Mouse (Mus musculus) cerebellum, adult 18-20 months (tissue): ENCODE measurements at regions not wholly inside any gene's neighbourhood (a gene's known extent, or its start where the extent isn't known, plus 50 kb on each side); places are given as distances from the start of the nearest gene placed in this dataset.

Source experiments
- DNase-seq, 2 experiments: peaks; one replicate each; pipeline ENCODE4 v3.0.0; 2021

DNA sequence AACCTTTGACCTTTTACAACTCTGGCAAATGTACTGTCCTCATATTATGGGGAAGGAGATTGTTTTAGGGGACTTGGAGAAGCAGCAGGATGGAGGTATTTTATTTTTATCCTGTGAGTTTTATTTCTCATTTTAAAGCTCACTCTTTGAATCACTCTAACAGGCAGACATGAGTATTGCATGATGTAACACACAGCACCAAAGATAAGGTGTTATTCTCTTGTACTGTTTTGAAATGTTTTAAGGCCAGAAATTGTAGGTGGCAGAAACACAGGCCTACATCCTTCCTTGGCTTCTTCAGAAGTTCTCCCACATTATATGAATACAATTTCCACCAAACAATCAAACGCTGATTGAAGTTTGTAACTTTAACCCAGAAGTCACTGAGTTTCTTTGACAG lies 377.9 kb upstream of the Nr2f1 start:
- no peak for DNase-seq

DNA sequence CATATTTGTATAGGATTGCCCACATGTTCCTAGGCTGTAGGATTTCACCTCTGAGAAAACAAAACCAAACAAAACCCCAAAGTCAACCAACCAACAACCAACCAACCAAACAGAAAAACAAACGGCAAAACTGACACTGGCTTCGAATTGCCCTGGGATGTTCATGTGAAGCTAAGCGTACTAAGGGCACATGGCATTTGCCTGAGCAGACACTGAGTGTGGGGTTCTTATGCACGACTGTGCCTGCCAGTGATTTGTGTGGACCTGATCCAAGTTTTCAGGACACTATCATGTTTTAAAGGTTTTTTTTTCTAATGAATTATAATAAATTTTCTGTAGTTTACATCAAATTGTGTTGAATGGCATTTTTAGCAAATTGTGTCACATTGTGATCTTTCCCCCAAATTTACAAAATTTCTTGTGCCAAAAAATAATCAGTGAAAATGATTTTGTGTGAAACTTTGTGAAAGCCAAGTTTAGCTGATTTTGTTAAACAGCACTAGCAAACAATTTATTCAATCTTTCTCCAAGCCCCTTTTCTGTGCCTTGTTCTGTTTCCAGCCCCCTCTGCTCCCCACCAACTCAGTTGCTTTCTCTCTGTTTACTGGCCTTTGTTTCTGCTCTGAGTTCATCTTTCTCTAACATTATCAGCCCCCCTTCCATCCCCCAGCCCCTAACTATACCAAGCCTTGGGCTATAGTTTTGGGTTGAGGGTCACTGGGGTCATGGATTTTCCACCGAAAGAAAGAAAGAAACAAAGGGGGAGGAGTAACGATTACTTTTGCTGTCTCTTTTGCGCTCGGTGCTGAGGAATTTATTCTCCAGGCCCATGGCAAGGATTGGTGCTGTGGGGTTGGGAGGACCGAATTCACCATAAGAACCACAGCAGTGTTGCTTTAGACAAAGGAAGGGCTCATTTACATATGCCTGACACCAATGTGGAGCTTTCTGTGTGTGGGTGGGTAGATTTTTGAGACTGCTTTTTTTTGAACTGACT lies 377.0 kb upstream of the Nr2f1 start:
- no peak for DNase-seq

DNA sequence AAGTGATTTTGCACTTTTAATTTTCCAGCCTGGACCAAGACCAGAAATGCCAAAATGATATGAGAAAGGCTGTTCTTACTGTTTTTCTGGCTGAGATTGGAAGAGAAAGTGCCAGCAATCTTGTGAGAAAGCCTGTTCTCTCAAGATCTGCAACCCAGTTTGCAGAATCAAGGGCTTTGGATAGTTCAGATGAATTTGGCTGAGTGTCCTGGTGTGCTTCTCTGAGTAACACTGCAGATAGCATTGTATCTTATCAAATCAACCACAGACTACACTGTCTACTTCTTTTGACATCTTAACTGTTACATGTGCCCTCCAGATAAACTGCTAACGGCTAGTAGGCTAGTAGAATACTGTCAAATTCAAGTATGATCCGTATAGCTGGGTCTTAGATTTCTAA lies 371.5 kb upstream of the Nr2f1 start:
- no peak for DNase-seq

DNA sequence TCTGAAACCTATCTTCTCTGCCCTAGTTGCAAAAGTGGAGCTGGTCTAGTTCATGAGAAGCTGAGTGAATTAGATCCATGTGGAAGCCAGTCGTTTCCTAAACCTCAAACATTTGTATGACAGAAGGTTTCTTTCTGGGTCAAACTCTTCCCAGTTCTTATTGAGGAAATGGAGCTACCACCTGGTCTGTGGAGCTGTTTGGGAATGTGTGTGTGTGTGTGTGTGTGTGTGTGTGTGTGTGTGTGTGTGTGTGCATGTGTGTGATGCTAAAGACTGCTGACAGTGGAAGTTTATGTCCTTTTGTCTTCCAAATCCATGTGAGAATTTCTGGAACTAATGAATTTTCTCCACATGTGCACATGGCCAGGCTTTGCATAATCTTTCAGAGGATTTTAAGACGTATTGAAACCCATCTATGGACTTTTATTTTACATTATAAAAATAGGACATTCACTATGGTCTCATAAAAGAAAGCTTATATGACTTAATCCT lies 324.9 kb upstream of the Nr2f1 start:
- no peak for DNase-seq

DNA sequence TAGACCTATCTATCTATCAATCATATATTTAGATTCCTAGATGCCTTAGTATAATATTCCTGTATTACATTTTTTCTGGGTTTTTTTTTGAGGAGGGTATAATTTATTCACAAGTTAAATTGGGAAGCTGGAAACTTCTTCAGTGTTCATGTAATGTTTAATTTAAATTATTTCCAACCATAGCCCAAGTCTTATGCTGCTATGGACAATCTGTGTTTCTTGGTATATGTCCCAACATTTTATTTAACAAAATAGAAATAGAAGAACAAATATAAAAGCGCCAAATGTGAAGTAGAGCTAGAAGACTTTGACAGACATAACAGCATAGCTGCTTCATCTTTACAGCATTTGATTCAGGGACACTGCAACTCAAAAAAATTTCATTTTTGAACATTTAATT lies 321.2 kb upstream of the Nr2f1 start:
- DNase-seq, result no peak

DNA sequence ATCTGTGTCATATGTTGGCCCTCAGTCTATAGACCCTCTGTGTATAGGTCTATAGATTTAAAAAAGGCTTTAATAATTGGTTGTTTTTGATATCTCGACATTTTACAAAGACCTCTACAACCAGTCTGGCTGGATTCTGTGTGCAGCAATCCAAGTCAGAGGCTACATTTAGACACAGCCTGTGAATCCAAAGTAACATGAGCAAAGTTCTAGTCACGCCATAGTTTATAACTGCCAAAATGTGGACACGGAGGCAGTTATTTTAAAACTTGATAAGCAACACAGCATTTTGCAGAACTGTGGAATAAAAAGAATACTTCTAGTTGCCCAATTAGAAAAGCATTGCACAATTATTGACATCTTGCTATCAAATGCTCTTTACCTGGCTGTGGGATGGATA lies 320.6 kb upstream of the Nr2f1 start:
- DNase-seq, result no peak

DNA sequence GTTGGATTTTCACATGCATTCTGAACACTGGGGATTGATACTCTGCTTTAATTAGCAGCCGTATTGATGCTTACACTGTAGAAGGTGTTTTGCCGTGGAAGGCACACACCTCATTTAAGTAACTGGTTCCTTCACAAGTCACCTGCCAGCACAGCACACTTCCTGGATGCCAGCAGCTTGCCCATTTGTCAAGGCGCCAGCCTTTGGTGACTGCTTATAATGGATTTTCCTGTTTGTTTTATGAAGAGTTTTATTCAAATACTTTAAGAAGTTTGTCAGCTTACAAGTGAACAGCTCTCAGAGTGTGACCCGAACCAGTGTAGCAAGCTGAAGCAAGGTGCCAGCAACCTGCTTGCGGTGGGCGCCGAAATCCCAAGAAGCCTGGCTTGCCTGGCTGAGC lies 301.0 kb upstream of the Nr2f1 start:
- DNase-seq, result no peak

DNA sequence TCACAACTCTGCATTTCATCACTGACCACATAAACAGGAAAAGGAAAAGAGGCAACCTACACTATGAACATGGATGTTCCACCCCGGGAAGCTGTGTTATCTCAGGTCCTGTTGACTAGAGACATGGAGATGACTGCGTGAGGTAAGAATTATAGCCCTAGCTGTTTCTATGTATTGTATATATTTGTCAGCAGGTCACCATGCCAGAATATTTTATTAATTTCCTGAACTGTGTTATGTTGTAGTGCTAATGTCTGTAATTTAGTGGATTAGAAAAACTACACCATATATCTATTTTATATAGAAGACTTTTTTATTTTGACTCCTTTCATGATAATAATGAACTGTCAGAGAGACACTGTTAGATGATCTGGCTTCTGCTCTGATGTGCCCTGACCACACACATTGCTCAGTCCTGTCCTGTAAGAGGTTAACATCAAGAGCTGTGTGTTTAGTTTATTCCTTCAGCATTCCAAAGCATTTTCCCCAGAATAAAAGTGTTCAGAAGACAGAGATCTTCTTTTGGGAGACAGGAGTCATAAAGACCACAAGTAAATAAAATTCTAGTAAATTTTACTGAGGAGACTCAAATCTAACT lies 284.3 kb upstream of the Nr2f1 start:
- no peak for DNase-seq

DNA sequence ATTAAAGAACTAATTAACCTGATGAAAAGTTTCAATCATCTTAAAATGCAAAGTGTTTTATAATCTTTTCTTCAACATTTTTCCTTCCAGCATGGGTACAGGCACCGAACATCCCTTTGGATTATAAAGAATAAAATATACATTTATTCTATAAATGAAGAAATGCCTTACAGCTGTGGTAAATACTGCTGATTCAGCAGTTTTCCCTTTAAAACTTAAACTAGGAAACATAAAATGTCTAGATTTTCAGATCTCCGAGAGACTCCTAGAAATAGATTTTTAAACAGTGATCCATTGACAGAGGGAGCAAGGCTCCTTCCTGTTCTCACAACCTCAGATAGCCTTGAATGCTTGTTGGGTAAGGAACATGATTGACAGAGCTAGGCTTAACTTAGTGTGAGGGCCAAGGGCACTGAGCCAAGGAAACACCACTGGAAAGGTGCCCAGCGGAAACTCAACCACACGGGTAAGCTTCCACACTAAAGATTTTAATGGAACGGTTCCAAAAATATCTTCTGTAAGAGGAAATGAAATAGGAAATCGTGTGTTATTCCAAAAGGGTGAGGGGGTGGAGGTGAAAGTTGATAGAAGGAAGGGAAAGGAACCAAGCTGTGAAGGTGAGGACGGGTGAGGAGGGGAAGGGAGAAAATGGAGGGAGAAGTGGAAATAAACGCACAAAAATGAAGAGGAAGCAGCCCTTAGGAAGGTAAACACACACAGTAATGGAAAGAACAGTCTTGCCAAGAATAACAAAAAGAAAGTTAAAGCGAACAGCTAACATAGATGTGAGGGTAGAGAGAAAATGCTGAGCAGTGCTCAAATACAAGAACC lies 283.6 kb upstream of the Nr2f1 start:
- DNase-seq, result peak in 1 of 2 experiments; percentile 5

DNA sequence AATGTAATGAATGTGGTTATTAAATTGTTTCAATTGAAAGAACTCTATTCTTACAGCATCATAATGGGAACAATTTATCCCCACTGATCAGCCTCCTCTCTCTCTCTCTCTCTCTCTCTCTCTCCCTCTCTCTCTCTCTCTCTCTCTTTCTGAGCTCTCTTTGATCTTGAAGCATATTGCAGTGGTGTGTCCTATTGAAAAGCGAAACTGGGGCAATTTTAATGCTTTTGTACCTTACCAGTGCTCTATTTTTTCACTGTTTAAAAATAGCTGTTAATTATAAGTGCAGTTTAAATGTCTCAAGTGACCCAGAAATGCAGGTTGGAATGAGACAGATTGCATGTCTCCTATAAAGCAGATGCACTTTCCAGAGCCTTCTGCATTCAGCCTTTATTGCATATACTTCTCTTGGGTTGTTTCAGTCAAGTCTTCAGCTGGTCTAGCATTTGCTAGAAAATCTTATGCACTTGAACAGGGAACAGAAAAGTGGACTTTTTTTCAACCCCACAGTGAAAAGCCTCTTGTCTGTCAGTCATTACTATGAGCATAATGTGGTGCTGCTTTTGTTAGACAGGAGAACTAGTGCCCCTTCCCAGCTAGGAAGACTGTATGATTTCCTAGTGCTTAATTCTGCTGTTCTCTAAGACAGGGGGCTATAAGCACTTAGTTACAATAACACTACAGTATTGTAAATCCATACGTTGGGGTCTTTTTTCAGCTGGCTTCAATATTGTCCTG lies 251.9 kb upstream of the Nr2f1 start:
- DNase-seq, result no peak

DNA sequence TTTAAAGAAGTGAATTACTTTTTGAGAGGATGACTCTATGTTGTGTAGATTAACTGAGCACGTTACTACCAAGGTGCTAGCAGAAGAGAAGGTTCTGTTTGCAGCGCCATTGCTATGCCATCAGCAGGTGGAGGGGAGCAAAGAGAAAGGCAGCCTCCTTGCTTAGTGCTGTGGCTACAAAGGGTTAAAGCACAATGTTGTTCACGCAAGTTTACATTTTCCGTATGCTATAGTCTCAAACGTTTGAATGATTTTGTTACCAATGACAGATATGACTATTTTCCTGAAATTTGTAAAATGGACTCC lies 247.1 kb upstream of the Nr2f1 start:
- DNase-seq, result no peak

DNA sequence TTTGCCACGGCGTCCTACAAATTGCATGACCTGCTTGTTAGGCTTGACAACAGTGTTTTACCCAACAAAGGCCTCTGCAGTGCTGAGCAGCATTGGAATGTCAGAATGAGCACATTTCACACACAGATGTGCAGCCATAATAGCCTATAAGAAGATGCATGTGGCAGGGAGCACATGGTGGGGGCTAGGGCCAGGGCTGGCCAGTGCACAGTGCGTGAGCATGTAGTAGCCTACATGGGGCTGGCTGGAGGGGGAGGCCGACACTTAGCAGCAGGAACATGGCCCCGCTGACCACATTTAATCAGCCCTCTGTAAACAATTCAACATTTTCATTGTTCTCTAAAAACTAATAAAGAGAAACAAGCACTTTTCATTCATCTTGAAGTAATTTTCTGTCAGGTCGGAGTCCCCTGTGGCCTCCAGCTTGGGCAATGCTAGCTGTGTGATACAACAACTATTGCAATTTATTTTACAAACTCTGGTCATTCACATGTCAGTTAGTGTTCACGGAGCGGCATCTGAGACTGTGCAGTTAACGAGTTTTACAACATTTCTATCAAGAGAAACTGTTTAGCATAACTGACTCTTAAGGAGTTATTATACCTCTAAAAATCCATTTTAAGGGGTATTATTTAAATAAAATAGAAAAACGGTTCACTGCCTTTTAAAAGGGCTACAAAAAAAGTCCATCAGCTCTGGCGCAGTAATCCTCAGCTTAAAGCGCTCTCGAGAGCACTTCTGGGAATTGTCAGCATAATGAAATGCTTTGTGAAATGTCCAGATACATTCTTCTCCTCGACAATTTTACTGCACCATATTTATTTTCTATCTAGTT lies 246.6 kb upstream of the Nr2f1 start:
- DNase-seq, result no peak

DNA sequence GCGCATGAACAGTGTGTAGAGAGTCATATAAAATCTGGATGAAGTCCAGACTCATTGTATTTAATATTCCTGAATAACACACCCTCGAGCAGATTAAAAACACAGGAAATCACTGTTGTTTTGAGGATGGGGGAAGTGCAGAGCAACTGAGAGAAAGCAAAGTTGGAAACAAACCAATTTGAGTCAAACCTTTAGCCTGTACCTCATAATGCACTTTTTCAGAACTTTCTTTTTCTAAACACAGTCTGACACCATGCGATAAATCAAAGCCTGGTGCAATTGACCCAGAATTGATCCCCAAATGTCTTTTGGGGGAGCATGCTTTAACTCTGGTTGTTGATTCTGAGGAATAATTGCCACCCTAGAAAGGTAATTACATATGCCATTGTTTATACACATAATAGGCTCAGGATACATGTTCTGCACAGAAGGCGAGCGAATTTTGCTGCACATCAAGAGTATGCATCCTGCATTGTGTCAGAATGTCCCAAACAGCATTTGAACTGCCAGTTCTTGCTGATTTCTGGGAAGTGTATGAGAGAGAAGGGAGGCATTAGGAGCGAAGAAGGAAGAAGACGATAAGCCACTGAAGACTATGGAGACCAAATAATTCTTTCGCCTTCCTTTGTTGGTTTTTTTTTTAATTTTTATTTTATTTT lies 245.3 kb upstream of the Nr2f1 start:
- no peak for DNase-seq

DNA sequence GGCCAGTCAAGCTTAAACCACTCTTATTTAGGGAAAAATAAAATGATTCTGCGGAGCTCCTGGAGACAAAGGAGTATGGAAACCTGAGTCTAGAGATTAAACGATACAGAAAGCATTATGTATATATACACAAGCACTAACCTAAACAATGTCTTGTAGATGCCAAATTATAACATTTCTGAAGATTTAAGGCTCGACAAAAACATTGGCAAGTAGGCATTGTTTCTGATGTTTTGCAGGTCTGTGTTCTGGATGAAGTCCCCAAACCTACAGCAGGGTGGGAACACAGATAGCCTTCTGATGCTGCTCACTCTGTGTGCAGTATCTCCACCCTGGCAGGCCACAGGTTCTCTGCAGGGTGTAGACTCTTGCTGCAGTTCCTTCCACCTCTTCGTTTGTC lies 228.9 kb upstream of the Nr2f1 start:
- no peak for DNase-seq

DNA sequence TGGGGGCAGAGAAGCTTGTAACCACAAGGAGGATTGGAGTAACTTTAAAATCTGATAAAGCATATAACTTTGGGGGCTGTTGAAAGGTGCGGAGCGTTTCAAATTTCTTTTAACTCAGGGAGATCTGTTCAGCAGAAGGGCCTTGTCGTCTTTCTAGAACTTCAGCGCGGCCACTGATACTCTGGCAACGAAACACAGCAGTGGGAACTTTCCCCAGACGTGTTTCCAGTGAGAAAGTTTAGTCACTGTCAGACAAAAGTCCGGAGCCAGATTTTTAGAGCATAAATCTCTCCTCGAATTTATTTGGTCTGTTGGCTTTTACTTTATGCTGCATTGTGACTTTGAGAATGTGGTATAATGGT lies 228.5 kb upstream of the Nr2f1 start:
- no peak for DNase-seq

DNA sequence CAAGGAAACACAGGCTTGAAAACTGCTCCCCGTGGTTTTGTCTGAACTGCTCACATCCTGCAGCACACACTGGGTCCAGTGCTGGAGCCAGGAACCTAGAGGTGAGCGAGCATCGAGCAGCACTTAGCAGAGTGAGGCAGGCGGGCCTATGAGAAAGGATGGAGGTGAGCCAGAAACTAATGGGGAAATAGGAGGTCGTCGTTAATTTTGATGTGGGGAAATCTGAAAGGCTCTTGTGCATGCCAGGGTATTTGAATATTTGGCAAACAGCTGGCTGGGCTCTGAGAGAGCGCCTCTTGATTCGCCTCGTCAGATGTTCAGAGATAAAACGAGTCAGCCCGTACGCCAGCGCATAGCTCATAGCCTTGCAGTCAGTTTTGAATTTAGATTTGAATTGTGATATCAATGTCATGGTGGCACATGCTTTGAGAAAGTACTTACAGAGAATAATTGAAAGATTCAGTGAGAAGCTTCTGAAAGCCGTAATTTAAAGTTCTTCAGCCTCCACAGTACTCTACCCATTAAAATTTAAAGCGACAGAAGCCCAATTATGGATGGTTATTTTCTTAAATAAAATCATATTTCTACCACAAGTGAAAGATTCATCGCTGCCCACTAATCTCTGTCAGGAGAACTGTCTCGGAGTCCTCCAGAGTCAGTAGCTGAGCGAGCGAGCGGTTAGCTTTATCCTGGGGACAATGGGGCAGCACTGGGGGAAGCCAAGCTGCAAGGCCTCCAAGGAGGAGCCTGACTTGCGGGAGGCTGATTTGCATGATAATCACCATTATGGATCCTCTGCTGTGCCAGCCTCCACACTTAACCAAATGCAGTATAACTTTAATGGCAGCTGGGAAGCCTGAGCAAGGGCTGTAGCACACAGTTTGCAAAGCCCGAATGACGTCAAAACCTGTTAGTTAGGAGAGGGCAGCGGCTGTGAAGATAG lies 227.9 kb upstream of the Nr2f1 start:
- peak; percentile 17 to 26 for DNase-seq

DNA sequence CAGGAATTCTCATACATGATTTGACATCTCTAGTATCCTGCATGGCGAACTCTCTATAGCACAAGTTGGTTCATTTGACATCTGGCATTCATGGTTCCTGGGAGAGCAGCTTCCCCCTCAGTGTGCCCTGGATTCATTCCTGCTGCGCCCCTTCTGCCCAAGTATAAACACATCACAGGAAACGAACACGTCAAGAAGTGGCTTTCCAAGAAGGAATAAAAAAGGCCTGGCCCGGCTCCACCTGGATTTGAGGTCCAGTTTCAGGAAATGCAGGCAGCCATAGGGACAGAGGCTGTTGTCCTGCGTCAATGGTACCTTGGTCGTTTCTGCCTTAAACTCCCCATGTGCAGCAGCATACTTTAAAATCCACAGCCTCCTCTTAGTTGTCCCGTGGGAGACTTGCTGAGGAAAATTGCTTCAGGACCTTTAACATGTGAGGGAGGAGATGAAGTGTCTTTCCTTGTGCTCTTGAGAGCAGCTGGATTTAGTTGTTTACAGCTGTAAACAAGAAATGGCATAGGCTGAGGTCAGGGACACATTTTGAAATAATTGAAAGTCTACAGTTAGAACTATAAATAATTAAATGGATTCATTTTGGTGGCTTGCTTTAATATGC lies 226.9 kb upstream of the Nr2f1 start:
- no peak for DNase-seq

DNA sequence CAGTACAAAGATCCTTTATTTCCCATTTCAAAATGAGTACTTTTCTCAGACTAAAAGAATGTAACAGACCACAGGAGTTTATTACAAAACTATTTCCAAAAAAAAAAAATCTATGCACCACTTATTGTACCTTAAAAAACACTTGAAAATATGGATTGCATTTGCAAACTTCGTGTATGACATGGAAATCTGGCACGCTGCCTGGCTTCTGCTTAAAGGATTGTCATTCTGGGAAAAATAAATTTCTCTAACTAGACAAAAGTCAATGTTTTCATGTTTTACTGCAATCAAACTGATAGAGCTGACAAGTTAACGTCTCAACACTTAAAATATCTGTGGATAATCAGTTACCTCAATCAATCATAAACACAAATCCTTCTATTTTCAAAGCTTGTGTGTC lies 205.5 kb upstream of the Nr2f1 start:
- DNase-seq, result no peak

DNA sequence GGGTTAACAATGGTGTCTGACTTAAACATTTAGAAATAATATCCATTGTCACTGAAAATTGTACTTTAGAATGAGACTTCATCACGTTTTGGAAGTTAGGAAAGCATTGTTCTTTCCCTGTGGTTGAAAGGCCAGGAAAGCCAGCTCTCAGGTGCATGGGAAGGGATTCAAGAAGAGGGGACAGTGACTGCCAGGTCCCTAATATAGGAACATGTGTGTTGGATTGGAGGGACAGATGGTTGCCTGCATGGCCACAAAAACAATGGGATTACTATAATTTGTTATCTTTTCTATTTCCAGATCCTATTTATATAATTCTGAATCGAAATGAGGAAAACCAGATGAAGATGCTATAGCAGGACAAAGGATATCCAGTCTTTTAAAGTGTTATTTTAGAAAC lies 184.2 kb upstream of the Nr2f1 start:
- DNase-seq, result peak; percentile 45 to 52

DNA sequence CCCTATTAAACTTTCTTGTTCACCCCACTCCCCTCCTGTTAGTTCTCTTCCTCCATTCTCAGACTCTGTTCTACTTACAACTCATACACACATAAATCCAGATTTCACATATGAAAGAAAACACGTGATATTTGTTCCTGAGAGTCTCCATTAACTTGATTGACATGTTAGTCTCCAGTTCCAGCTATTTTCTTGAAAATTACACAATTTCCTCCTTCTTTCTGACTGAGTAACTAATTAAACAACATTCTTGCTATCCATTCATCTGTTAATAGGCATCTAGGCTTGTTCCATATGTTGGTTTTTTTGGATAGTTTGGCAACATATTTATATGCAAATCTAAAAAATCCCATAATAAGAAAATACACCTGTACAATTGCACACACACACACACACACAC lies 161.7 kb upstream of the Nr2f1 start:
- DNase-seq, result no peak
